Mouse (Mus musculus): ENCODE data around the gene E130114P18Rik. TPM values are rescaled to one million over a fixed set of nuclear protein-coding genes. Genes with fewer than 3 reads are reported as not detected.

E130114P18Rik gene
- polyA plus RNA-seq, 1 experiment = not detected

GRCm38 (mm10) chr4:97766100-97766499, 11.8 kb downstream of the E130114P18Rik start:
- Histone ChIP-seq H3K36me3 (ENCODE audit: control insufficient read depth, insufficient read depth) (no peaks in the 10 kb centered on the region), H3K79me3 (ENCODE audit: low read depth) (no peaks in the 10 kb centered on the region), H3K27me3 (ENCODE audit: control insufficient read depth, insufficient read depth, insufficient read length) (no peaks in the 10 kb centered on the region), H3K4me3 (ENCODE audit: insufficient read depth, poor library complexity, severe bottlenecking) (no peak overlapping the region), H3K79me2 (ENCODE audit: control insufficient read depth, insufficient read depth) (no peaks in the 10 kb centered on the region), H3ac (ENCODE audit: control insufficient read depth, insufficient read length, low read depth) (no peak overlapping the region)
- TF ChIP-seq MYOD1 (IDR thresholded peaks at IDR 0.05; ENCODE audit: control insufficient read depth, insufficient read length, low read depth) (no peak), MAX (IDR thresholded peaks at IDR 0.05) (no peak), CEBPB (IDR thresholded peaks at IDR 0.05; ENCODE audit: low read depth) (no peak), FOSL1 (IDR thresholded peaks at IDR 0.05; ENCODE audit: insufficient read depth, low read length, poor library complexity, severe bottlenecking) (no peak), CTCF (IDR thresholded peaks at IDR 0.05; ENCODE audit: control insufficient read depth, insufficient read depth, insufficient read length) (no peak), MYOG (IDR thresholded peaks at IDR 0.05; ENCODE audit: control insufficient read depth, extremely low read depth, insufficient read length) (no peak), USF1 (IDR thresholded peaks at IDR 0.05; ENCODE audit: low read depth) (no peak)

- no peaks in the 10 kb centered on the region for H3K79me2 ChIP-seq (ENCODE audit: control insufficient read depth, insufficient read depth)
- H3K36me3 ChIP-seq (ENCODE audit: control insufficient read depth, insufficient read depth) = no peaks in the 10 kb centered on the region
- H3K4me3 ChIP-seq (ENCODE audit: insufficient read depth, poor library complexity, severe bottlenecking) = no peak overlapping the region
- TF ChIP-seq USF1 (IDR thresholded peaks at IDR 0.05; ENCODE audit: low read depth) = no peak
- TF ChIP-seq MAX (IDR thresholded peaks at IDR 0.05) = no peak
- TF ChIP-seq MYOD1 (IDR thresholded peaks at IDR 0.05; ENCODE audit: control insufficient read depth, insufficient read length, low read depth) = no peak
- no peak for TF ChIP-seq CTCF (IDR thresholded peaks at IDR 0.05; ENCODE audit: control insufficient read depth, insufficient read depth, insufficient read length)
- TF ChIP-seq FOSL1 (IDR thresholded peaks at IDR 0.05; ENCODE audit: insufficient read depth, low read length, poor library complexity, severe bottlenecking) = no peak
- TF ChIP-seq CEBPB (IDR thresholded peaks at IDR 0.05; ENCODE audit: low read depth) = no peak
- TF ChIP-seq MYOG (IDR thresholded peaks at IDR 0.05; ENCODE audit: control insufficient read depth, extremely low read depth, insufficient read length) = no peak
- H3ac ChIP-seq (ENCODE audit: control insufficient read depth, insufficient read length, low read depth) = no peak overlapping the region
- no peaks in the 10 kb centered on the region for H3K27me3 ChIP-seq (ENCODE audit: control insufficient read depth, insufficient read depth, insufficient read length)
- no peaks in the 10 kb centered on the region for H3K79me3 ChIP-seq (ENCODE audit: low read depth)
These were observed 12.4 kb downstream of the E130114P18Rik start for GRCm38 (mm10) chr4:97765341-97766020.

- Histone ChIP-seq H3K36me3 (ENCODE audit: control insufficient read depth, insufficient read depth) (no peaks in the 10 kb centered on the region), H3K4me3 (ENCODE audit: insufficient read depth, poor library complexity, severe bottlenecking) (no peak overlapping the region), H3K79me3 (ENCODE audit: low read depth) (no peaks in the 10 kb centered on the region), H3ac (ENCODE audit: control insufficient read depth, insufficient read length, low read depth) (no peak overlapping the region), H3K79me2 (ENCODE audit: control insufficient read depth, insufficient read depth) (no peaks in the 10 kb centered on the region), H3K27me3 (ENCODE audit: control insufficient read depth, insufficient read depth, insufficient read length) (no peaks in the 10 kb centered on the region)
- TF ChIP-seq MYOG (IDR thresholded peaks at IDR 0.05; ENCODE audit: control insufficient read depth, extremely low read depth, insufficient read length) = no peak
- TF ChIP-seq USF1 (IDR thresholded peaks at IDR 0.05; ENCODE audit: low read depth) = no peak
- TF ChIP-seq FOSL1 (IDR thresholded peaks at IDR 0.05; ENCODE audit: insufficient read depth, low read length, poor library complexity, severe bottlenecking) = no peak
- no peak for TF ChIP-seq MYOD1 (IDR thresholded peaks at IDR 0.05; ENCODE audit: control insufficient read depth, insufficient read length, low read depth)
- no peak for TF ChIP-seq MAX (IDR thresholded peaks at IDR 0.05)
- no peak for TF ChIP-seq CTCF (IDR thresholded peaks at IDR 0.05; ENCODE audit: control insufficient read depth, insufficient read depth, insufficient read length)
- TF ChIP-seq CEBPB (IDR thresholded peaks at IDR 0.05; ENCODE audit: low read depth) = no peak
These were observed 13.3 kb downstream of the E130114P18Rik start for GRCm38 (mm10) chr4:97764616-97765015.

GRCm38 (mm10) chr4:97758661-97759060, 19.2 kb downstream of the E130114P18Rik start:
- TF ChIP-seq USF1 (IDR thresholded peaks at IDR 0.05; ENCODE audit: low read depth) = no peak
- TF ChIP-seq MYOG (IDR thresholded peaks at IDR 0.05; ENCODE audit: control insufficient read depth, extremely low read depth, insufficient read length) = no peak
- TF ChIP-seq MAX (IDR thresholded peaks at IDR 0.05) = no peak
- no peak for TF ChIP-seq CEBPB (IDR thresholded peaks at IDR 0.05; ENCODE audit: low read depth)
- TF ChIP-seq CTCF (IDR thresholded peaks at IDR 0.05; ENCODE audit: control insufficient read depth, insufficient read depth, insufficient read length) = no peak
- no peak for TF ChIP-seq MYOD1 (IDR thresholded peaks at IDR 0.05; ENCODE audit: control insufficient read depth, insufficient read length, low read depth)
- TF ChIP-seq FOSL1 (IDR thresholded peaks at IDR 0.05; ENCODE audit: insufficient read depth, low read length, poor library complexity, severe bottlenecking) = no peak
- Histone ChIP-seq H3K79me3 (ENCODE audit: low read depth) (no peaks in the 10 kb centered on the region), H3K27me3 (ENCODE audit: control insufficient read depth, insufficient read depth, insufficient read length) (no peaks in the 10 kb centered on the region), H3ac (ENCODE audit: control insufficient read depth, insufficient read length, low read depth) (no peak overlapping the region), H3K36me3 (ENCODE audit: control insufficient read depth, insufficient read depth) (no peaks in the 10 kb centered on the region), H3K4me3 (ENCODE audit: insufficient read depth, poor library complexity, severe bottlenecking) (no peak overlapping the region), H3K79me2 (ENCODE audit: control insufficient read depth, insufficient read depth) (no peaks in the 10 kb centered on the region)

GRCm38 (mm10) chr4:97757978-97758461, 19.9 kb downstream of the E130114P18Rik start:
- Histone ChIP-seq H3K4me3 (ENCODE audit: insufficient read depth, poor library complexity, severe bottlenecking) (no peak overlapping the region), H3K79me3 (ENCODE audit: low read depth) (no peaks in the 10 kb centered on the region), H3K79me2 (ENCODE audit: control insufficient read depth, insufficient read depth) (no peaks in the 10 kb centered on the region), H3ac (ENCODE audit: control insufficient read depth, insufficient read length, low read depth) (no peak overlapping the region), H3K36me3 (ENCODE audit: control insufficient read depth, insufficient read depth) (no peaks in the 10 kb centered on the region), H3K27me3 (ENCODE audit: control insufficient read depth, insufficient read depth, insufficient read length) (no peaks in the 10 kb centered on the region)
- no peak for TF ChIP-seq USF1 (IDR thresholded peaks at IDR 0.05; ENCODE audit: low read depth)
- no peak for TF ChIP-seq CTCF (IDR thresholded peaks at IDR 0.05; ENCODE audit: control insufficient read depth, insufficient read depth, insufficient read length)
- TF ChIP-seq MAX (IDR thresholded peaks at IDR 0.05) = no peak
- no peak for TF ChIP-seq MYOD1 (IDR thresholded peaks at IDR 0.05; ENCODE audit: control insufficient read depth, insufficient read length, low read depth)
- no peak for TF ChIP-seq MYOG (IDR thresholded peaks at IDR 0.05; ENCODE audit: control insufficient read depth, extremely low read depth, insufficient read length)
- no peak for TF ChIP-seq CEBPB (IDR thresholded peaks at IDR 0.05; ENCODE audit: low read depth)
- TF ChIP-seq FOSL1 (IDR thresholded peaks at IDR 0.05; ENCODE audit: insufficient read depth, low read length, poor library complexity, severe bottlenecking) = no peak

Data from C2C12 (cell line).